Mouse (Mus musculus) limb, embryonic 11.5 days (tissue): ENCODE results near the gene Mdga2. TPM values are rescaled to one million over a fixed set of nuclear protein-coding genes. Genes with fewer than 3 reads are reported as not detected.

Source experiments
- ATAC-seq: fragments of 200-750 bp; cut with Nextera tagmentation; 2 replicates; pipeline ENCODE4 v1.8.0; 2017; ENCODE audit warnings: low read depth; ENCODE audit not compliant: insufficient number of reproducible peaks, low FRiP score, low TSS enrichment
- DNase-seq: peaks from one replicate; pipeline ENCODE4 v3.0.0-alpha.2; 2015; ENCODE audit warnings: low spot score
- H3K27ac ChIP-seq: fragments of 300-500 bp; sonication (generic); replicated peaks from 2 replicates; pipeline ENCODE4 v1.5.1; 2014; ENCODE audit warnings: low read depth, mild to moderate bottlenecking, low read length
- H3K27me3 ChIP-seq: fragments of 300-500 bp; sonication (generic); 2 replicates; pipeline ENCODE4 v1.6.1; 2014; ENCODE audit warnings: mild to moderate bottlenecking, low read length, mixed read lengths; ENCODE audit not compliant: control insufficient read depth, insufficient read depth
- H3K36me3 ChIP-seq: fragments of 300-500 bp; sonication (generic); 2 replicates; pipeline ENCODE4 v1.6.1; 2014; ENCODE audit warnings: mild to moderate bottlenecking, low read length, moderate library complexity, mixed read lengths; ENCODE audit not compliant: control insufficient read depth, insufficient read depth
- H3K4me1 ChIP-seq: fragments of 300-500 bp; sonication (generic); 2 replicates; pipeline ENCODE4 v1.6.1; 2014; ENCODE audit warnings: low read length, mixed read lengths; ENCODE audit not compliant: control insufficient read depth, insufficient read depth
- H3K4me2 ChIP-seq: fragments of 300-500 bp; sonication (generic); 2 replicates; pipeline ENCODE4 v1.6.1; 2014; ENCODE audit warnings: low read depth, mild to moderate bottlenecking, moderate library complexity; ENCODE audit not compliant: severe bottlenecking
- H3K4me3 ChIP-seq: fragments of 300-500 bp; sonication (generic); 2 replicates; pipeline ENCODE4 v1.5.1; 2014; ENCODE audit warnings: low read depth, low read length
- H3K9ac ChIP-seq: fragments of 300-500 bp; sonication (generic); 2 replicates; pipeline ENCODE4 v1.6.1; 2014; ENCODE audit warnings: mild to moderate bottlenecking, low read length
- H3K9me3 ChIP-seq: fragments of 300-500 bp; sonication (generic); 2 replicates; pipeline ENCODE4 v1.6.1; 2016; ENCODE audit warnings: low read length; ENCODE audit not compliant: control insufficient read depth
- WGBS: fragments of 180-500 bp; shearing (Covaris S2); extraction: QIAGEN DNeasy Blood & Tissue Kit; methylation state at CpG from one replicate; pipeline ENCODE4 v1.1.7; 2014; 5-methylcytosine and 5-hydroxymethylcytosine counted together
- polyA plus RNA-seq: library from polyadenylated mRNA; unstranded; fragments of >200 nt; fragmentation: Nextera tagmentation; extraction: Ambion mirVana; gene quantifications from 2 replicates; pipeline ENCODE4 v1.2.1, GENCODE M21; 2014

The Mdga2 gene
- polyA plus RNA-seq, 1 experiment from 2014 or later: 0.48 TPM

- no peaks in the 10 kb centered on the region for H3K4me1 ChIP-seq
- DNase-seq: no peak
- H3K27ac ChIP-seq: no peak overlapping the region
- H3K4me2 ChIP-seq: no peak overlapping the region
- no peak overlapping the region for H3K4me3 ChIP-seq
- ATAC-seq: no peak
- H3K9me3 ChIP-seq: no peaks in the 10 kb centered on the region
- 91% methylated on average over 3 of the region's 3 CpGs for WGBS
- H3K36me3 ChIP-seq: no peaks in the 10 kb centered on the region
- H3K9ac ChIP-seq: no peak overlapping the region
- H3K27me3 ChIP-seq: no peaks in the 10 kb centered on the region
Measured at GRCm38 (mm10) chr12:67017192-67017591, 205.2 kb downstream of the Mdga2 start.

- 75% methylated on average over 4 of the region's 4 CpGs for WGBS
- Histone ChIP-seq H3K4me1 (no peaks in the 10 kb centered on the region), H3K4me2 (no peak overlapping the region), H3K27ac (no peak overlapping the region), H3K4me3 (no peak overlapping the region), H3K9ac (no peak overlapping the region), H3K36me3 (no peaks in the 10 kb centered on the region), H3K9me3 (no peaks in the 10 kb centered on the region), H3K27me3 (no peaks in the 10 kb centered on the region)
- DNase-seq (no peak), ATAC-seq (no peak)
Measured at GRCm38 (mm10) chr12:67011368-67011767, 211.0 kb downstream of the Mdga2 start.

- no peak for ATAC-seq
- no peaks in the 10 kb centered on the region for H3K9me3 ChIP-seq
- DNase-seq: no peak
- H3K27me3 ChIP-seq: no peaks in the 10 kb centered on the region
- no peak overlapping the region for H3K9ac ChIP-seq
- WGBS: 92% methylated on average over 4 of the region's 4 CpGs
- H3K4me2 ChIP-seq: no peak overlapping the region
- no peaks in the 10 kb centered on the region for H3K36me3 ChIP-seq
- no peak overlapping the region for H3K4me3 ChIP-seq
- H3K27ac ChIP-seq: no peak overlapping the region
- H3K4me1 ChIP-seq: no peaks in the 10 kb centered on the region
Measured at GRCm38 (mm10) chr12:67010318-67010717, 212.0 kb downstream of the Mdga2 start.

- Histone ChIP-seq H3K4me2 (no peak overlapping the region), H3K27me3 (no peaks in the 10 kb centered on the region), H3K9ac (no peak overlapping the region), H3K9me3 (no peaks in the 10 kb centered on the region), H3K36me3 (no peaks in the 10 kb centered on the region), H3K27ac (no peak overlapping the region), H3K4me3 (no peak overlapping the region), H3K4me1 (no peaks in the 10 kb centered on the region)
- DNase-seq: no peak
- whole genome bisulfite sequencing: 90% methylated on average over 3 of the region's 3 CpGs
- ATAC-seq: no peak
Measured at GRCm38 (mm10) chr12:67009191-67009590, 213.2 kb downstream of the Mdga2 start.

GRCm38 (mm10) chr12:66954129-66954528 lies 268.2 kb downstream of the Mdga2 start:
- WGBS: 79% methylated on average over 3 of the region's 3 CpGs
- Histone ChIP-seq H3K27ac (no peak overlapping the region), H3K36me3 (no peaks in the 10 kb centered on the region), H3K9me3 (no peaks in the 10 kb centered on the region), H3K4me2 (no peak overlapping the region), H3K9ac (no peak overlapping the region), H3K4me3 (no peak overlapping the region), H3K27me3 (no peaks in the 10 kb centered on the region), H3K4me1 (no peaks in the 10 kb centered on the region)
- DNase-seq (no peak), ATAC-seq (no peak)

GRCm38 (mm10) chr12:66915741-66916140 lies 306.6 kb downstream of the Mdga2 start:
- H3K4me2 ChIP-seq: no peak overlapping the region
- WGBS: 90% methylated on average over 5 of the region's 5 CpGs
- DNase-seq (no peak), ATAC-seq (no peak)
- no peak overlapping the region for H3K9ac ChIP-seq
- H3K4me1 ChIP-seq: no peaks in the 10 kb centered on the region
- H3K27me3 ChIP-seq: no peaks in the 10 kb centered on the region
- no peaks in the 10 kb centered on the region for H3K36me3 ChIP-seq
- no peak overlapping the region for H3K4me3 ChIP-seq
- no peak overlapping the region for H3K27ac ChIP-seq
- no peaks in the 10 kb centered on the region for H3K9me3 ChIP-seq

GRCm38 (mm10) chr12:66899366-66899765 lies 323.0 kb downstream of the Mdga2 start:
- no peak overlapping the region for H3K9ac ChIP-seq
- no peaks in the 10 kb centered on the region for H3K36me3 ChIP-seq
- no peak overlapping the region for H3K27ac ChIP-seq
- ATAC-seq (no peak), DNase-seq (no peak)
- H3K4me2 ChIP-seq: no peak overlapping the region
- H3K9me3 ChIP-seq: no peaks in the 10 kb centered on the region
- no peaks in the 10 kb centered on the region for H3K4me1 ChIP-seq
- H3K27me3 ChIP-seq: no peaks in the 10 kb centered on the region
- no peak overlapping the region for H3K4me3 ChIP-seq
- 77% methylated on average over 4 of the region's 4 CpGs for WGBS

GRCm38 (mm10) chr12:66896790-66897189 lies 325.6 kb downstream of the Mdga2 start:
- Histone ChIP-seq H3K9me3 (no peaks in the 10 kb centered on the region), H3K36me3 (no peaks in the 10 kb centered on the region), H3K27me3 (no peaks in the 10 kb centered on the region), H3K9ac (no peak overlapping the region), H3K27ac (no peak overlapping the region), H3K4me3 (no peak overlapping the region), H3K4me2 (no peak overlapping the region), H3K4me1 (no peaks in the 10 kb centered on the region)
- DNase-seq (no peak), ATAC-seq (no peak)
- WGBS: 94% methylated on average over 3 of the region's 3 CpGs

GRCm38 (mm10) chr12:66890296-66890695 lies 332.1 kb downstream of the Mdga2 start:
- Histone ChIP-seq H3K27me3 (no peaks in the 10 kb centered on the region), H3K9me3 (no peaks in the 10 kb centered on the region), H3K4me3 (no peak overlapping the region), H3K4me1 (no peaks in the 10 kb centered on the region), H3K4me2 (no peak overlapping the region), H3K36me3 (no peaks in the 10 kb centered on the region), H3K9ac (no peak overlapping the region), H3K27ac (no peak overlapping the region)
- ATAC-seq (no peak), DNase-seq (no peak)
- WGBS: 77% methylated on average over 3 of the region's 3 CpGs
